Mouse (Mus musculus) ES-E14 (cell line): ENCODE data around the gene Pilrb2.

Experiments
- CHD2 ChIP-seq: IDR thresholded peaks from 2 replicates; pipeline ENCODE4 v1.6.1; 2014; ENCODE audit warnings: mild to moderate bottlenecking, low read depth, low read length, inconsistent platforms
- HCFC1 ChIP-seq: IDR thresholded peaks from 2 replicates; pipeline ENCODE4 v1.6.1; 2012; ENCODE audit warnings: low read length, inconsistent platforms, borderline replicate concordance; ENCODE audit not compliant: insufficient read depth
- ZC3H11A ChIP-seq: IDR thresholded peaks from 2 replicates; pipeline ENCODE4 v1.6.1; 2012; ENCODE audit warnings: low read depth, mild to moderate bottlenecking, inconsistent platforms, low read length, borderline replicate concordance
- ZNF384 ChIP-seq: IDR thresholded peaks from 2 replicates; pipeline ENCODE4 v1.6.1; 2012; ENCODE audit warnings: low read depth, low read length, inconsistent platforms

DNA sequence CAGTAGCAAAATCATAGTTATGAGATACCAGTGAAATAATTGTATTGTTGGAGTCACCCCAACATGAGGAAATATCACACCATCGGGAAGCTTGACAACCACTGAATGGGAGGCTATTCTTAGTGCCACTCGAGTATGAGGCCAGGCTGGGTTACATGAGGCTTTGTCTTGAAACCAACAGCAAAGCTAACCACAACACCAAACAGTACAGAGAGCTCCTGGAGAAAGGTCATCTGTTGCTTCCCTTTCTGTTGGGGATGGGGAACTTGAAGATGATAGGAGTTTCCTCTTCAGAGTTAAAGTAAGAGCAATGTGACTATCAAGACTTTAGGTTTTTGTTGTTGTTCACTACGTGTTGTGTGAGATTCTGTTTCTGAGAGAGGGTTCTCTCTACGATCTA, 11.3 kb upstream of the Pilrb2 start:
- TF ChIP-seq HCFC1 (no peak), ZNF384 (no peak), CHD2 (no peak), ZC3H11A (no peak)
